Mouse (Mus musculus): ENCODE measurements at regions not wholly inside any gene's neighbourhood (a gene's known extent, or its start where the extent isn't known, plus 50 kb on each side); places are given as distances from the start of the nearest gene placed in this dataset.

- no peak overlapping the region for H3K27ac ChIP-seq (ENCODE audit: insufficient read depth, low read length)
- no peaks in the 10 kb centered on the region for H3K4me1 ChIP-seq (ENCODE audit: control insufficient read depth, insufficient read depth, low read length)
- H3K27me3 ChIP-seq (ENCODE audit: control insufficient read depth, insufficient read depth, low read length, poor library complexity, severe bottlenecking) = no peaks in the 10 kb centered on the region
- H3K36me3 ChIP-seq (ENCODE audit: control insufficient read depth, insufficient read depth, low read length, poor library complexity, severe bottlenecking) = no peaks in the 10 kb centered on the region
- no peak overlapping the region for H3K4me3 ChIP-seq (ENCODE audit: low read depth, low read length)
- H3K9ac ChIP-seq (ENCODE audit: low read depth, poor library complexity, severe bottlenecking) = no peak overlapping the region
- H3K9me3 ChIP-seq (replicated peaks; ENCODE audit: control insufficient read depth, insufficient read depth, low read length, poor library complexity, severe bottlenecking) = no peaks in the 10 kb centered on the region
- TF ChIP-seq CTCF (IDR thresholded peaks at IDR 0.05; ENCODE audit: low read depth, low read length) = no peak
- no peak for TF ChIP-seq POLR2A (IDR thresholded peaks at IDR 0.05; ENCODE audit: insufficient read depth, low read length)
- no peak for TF ChIP-seq EP300 (IDR thresholded peaks at IDR 0.05; ENCODE audit: insufficient read depth, low read depth, low read length)
These were observed 425.2 kb downstream of the Plekhb2 start for GRCm38 (mm10) chr1:35274978-35275377.
